Mouse (Mus musculus) heart, postnatal 36 days (tissue): ENCODE measurements at regions not wholly inside any gene's neighbourhood (a gene's known extent, or its start where the extent isn't known, plus 50 kb on each side); places are given as distances from the start of the nearest gene placed in this dataset.
"Not testable (repeated sequence)": the region's sequence is repeated elsewhere in the genome, so short reads cannot be mapped to it uniquely, and the experiment has no call there.

Experiments used
- DNase-seq, 2 experiments: peaks; one replicate each; pipeline ENCODE4 v3.0.0; 2021 to 2022
- intact Hi-C: fragments of 180-260 bp; cut with DNase I; formaldehyde crosslinking; loops from one replicate; pipeline ENCODE4 v1.15.1; 2025

DNA sequence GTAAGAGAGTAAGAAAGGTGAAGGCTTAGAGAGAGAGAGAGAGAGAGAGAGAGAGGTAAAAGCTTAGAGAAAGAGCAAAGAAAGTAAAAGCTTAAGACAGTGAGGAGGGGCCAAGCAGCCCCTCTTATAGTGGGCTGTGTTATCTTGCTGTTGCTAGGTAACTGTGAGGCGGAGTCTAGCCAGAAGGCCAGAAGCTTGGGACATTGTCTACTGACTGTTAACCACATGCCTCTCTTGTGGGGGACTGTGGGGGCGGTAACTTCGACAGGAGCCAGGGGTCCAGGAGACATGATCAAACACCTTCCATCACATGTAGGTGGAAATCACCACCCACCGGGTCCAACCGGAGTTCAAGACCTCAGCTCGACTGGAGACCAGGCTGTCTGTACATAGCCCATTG is 148.0 kb downstream of the Katnal1 start:
- intact Hi-C loops, DNase-seq: not testable (repeated sequence)

DNA sequence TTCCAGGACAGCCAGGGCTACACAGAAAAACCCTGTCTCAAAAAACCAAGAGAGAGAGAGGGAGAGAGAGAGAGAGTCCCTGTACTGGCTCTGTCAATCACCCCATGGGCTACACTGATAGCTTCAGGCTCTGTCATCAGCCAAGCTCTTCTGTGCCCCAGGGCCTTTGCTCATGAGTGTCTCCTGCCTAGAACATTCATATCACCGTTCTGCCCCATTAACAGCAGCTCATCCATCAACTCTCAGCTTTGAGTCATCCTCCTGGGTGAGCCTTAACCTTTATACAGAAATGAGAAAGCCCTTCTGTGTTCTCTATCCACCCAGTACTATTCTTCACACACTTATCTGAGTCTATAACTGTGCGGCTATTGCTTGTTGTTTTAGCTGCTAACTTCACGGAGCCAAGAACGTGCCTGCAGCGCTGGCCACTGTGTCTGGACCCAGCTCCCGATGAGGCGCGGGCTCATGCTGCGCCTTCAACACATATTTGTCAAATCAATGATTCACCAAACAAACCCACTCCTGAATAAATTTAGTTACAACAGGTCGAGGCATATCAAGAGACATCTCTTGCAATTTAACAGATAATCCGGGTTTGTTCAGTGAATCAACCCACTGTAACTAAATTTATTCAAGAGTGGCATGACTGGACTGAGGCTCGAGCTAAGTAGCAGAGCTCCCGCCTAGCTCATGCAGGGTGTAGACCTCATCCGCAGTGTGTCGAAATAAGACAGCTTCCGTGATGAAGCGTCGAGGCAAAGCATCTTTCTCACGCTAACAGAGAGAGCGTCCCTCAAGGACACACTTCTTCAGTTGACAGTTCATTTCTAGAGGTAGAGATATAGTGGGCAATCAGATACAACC is 152.1 kb downstream of the Katnal1 start:
- intact Hi-C loops: no loop called here
- DNase-seq: no peak

DNA sequence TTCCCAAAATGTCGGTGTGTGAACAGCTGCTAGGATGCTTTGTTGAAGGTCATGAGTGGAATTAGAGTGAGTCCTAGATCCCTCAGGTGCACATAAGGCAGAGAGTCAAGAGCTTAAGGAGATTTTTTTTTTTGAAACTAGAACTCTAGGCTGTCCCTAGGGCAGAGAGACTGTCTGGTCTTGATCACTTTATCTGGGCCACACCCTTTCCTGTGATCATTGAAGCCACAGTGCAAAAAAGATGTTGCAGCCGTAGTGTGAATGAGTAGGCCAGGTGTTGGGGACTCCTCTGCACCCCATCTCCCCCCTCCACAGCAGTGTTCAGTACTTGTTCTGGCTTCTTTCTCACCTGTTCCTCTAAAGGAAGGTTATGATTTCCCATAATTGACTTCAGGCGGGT is 153.9 kb downstream of the Katnal1 start:
- intact Hi-C loops: no loop called here
- DNase-seq: no peak

DNA sequence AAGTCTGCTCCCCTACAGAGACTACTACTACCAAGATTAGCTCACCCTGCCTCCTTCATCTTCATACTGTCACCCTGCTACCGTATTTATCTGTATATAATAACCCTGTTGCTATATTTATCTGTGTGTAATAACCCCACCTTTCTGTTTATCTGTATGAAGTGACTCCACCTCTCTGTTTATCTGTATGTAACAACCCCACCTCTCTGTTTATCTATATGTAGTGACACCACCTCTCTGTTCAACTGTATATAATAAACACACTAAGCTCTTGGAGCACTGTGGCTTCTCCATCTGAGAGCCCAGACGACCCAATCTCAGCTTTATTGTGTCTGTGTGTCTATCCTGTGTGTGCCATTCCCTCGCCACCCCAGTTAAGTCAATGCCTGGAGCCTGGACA is 154.7 kb downstream of the Katnal1 start:
- no peak for DNase-seq
- intact Hi-C loops: no loop called here

DNA sequence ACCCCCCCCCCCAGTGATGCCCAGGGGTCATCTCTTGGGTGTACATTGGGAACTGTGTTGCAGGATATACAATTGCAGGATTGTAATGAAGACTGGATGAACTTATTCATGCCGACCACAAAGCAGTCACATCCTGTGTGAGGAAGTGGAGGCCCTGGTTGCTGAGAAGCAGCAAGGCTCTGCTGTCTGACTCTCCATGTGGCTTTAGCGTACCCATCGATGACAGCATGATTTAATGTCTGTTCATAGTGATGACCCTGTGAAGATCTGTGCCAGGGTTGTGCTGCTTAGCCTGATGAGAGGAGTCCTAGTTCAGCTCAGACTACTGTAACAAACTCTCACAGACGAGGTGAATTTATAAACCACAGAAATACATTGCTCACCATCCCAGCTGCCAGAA is 159.7 kb downstream of the Katnal1 start:
- intact Hi-C loops: no loop called here

DNA sequence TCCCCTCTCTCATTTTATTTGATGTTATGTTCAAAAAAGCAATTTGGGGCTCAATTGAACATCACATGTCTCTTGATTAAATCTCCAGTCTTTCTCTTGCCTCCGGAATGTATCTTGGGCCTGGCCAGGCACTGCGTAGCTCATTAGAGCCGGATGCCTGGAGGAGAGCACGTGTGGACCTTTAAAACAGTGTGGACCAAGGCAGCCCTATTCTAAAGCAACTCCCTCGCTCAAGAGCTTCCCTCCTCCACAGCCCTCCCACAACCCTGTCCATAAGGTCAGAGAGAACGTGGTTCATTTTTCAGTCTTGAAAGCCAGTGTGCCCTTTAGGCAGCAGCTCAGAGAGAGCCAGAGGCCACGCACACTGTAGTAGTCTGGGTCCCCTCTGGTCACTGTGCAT is 160.8 kb downstream of the Katnal1 start:
- intact Hi-C loops: no loop called here
- no peak for DNase-seq

More for the DNA sequence above, 159.7 kb downstream of the Katnal1 start:
- DNase-seq: no peak

DNA sequence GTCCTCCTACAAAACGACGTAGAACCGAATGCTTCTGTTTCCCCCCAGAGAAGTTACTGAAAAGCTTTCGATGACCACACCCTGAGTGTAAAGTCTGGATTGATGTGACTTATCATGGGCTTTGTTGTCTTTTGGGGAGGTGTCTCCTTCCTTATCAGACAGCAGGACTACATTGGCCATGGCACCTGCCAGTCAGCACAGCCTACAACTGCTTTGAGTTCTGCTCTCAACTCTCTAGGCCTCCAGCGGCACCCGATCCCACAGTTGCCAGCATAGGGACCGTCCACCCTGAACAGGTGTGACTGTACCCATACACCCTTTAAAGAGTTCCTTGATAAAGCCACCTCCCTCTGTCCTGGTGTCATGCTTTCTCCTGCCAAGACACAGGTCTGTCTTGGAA is 163.1 kb downstream of the Katnal1 start:
- no peak for DNase-seq
- intact Hi-C loops: no loop called here

DNA sequence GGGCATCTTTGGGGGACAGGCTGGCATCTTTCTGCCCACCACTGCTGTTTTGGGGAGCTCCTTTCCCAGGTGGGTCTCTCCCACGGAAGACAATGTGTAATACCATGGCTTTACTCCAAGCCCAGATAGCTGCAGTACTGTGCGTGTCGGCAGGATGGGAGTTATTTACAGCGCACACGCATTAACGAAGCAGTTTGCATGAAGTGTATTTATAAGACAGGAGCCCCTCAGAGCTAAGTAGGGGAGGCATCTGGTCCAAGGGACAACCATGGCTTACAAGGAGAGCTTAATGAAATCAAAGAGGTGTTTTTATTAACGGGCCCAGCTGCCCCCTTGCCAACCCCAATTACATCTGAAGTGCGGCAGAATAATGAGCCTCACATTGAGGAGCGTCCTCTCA is 169.0 kb downstream of the Katnal1 start:
- intact Hi-C loops: no loop called here
- no peak for DNase-seq

DNA sequence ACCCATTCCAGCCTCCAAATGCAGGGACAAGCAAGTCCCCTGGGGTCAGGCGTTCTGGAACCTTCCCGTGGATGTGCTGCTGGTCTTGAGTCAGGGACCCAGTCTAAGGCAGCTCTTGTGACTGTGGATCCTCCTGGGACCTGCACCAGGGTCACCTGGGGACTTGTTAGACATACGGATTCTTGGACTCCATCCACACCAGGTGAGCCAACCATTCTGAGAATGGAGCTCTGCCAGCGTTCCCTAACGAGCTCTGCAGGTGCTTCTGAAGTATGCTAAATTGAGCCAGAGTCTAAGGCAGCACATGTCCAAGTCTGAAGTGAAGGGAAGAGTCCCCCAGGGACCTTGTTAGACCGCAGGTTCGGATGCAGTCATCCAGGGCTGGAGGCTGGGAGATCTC is 170.3 kb downstream of the Katnal1 start:
- intact Hi-C loops: no loop called here
- no peak for DNase-seq

DNA sequence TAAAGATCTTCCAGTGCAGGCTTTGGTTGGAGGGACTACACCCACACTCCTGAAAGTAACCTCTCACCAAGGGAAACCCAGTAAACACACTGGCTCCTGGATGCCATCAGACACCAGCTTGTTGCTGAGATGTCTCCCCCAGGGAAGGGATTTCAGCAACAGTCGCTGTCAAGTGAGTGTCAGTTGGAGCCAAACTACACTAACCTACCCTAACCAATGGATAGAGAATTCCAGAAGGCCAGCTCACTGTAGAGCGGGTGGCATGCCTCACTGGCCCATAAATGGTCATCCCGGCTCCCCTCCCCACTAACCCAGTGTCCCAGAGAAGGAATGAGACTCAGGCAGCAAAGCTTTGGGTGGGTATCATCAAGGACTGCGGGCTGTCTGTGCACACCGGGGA is 171.4 kb downstream of the Katnal1 start:
- intact Hi-C loops: no loop called here
- DNase-seq: no peak

DNA sequence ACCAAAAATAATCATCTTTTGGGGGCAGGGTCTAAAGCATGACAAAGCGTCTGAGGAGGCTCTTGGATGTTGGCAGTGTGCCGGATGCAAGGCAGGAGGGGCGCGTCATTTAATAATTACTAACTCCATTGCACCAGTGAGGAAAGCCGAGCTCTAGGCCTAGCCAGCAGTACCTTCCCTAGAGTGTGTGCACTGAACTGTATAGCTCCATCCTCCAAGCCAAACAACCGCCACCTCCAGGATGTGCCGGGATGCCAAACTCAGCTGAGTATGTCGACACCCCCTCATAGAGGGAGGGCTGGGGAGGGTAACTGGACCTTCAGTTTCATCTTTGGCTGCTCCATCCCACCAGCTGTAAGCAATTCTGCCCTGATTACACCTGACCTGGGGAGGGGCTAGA is 171.9 kb downstream of the Katnal1 start:
- no peak for DNase-seq
- intact Hi-C loops: no loop called here

DNA sequence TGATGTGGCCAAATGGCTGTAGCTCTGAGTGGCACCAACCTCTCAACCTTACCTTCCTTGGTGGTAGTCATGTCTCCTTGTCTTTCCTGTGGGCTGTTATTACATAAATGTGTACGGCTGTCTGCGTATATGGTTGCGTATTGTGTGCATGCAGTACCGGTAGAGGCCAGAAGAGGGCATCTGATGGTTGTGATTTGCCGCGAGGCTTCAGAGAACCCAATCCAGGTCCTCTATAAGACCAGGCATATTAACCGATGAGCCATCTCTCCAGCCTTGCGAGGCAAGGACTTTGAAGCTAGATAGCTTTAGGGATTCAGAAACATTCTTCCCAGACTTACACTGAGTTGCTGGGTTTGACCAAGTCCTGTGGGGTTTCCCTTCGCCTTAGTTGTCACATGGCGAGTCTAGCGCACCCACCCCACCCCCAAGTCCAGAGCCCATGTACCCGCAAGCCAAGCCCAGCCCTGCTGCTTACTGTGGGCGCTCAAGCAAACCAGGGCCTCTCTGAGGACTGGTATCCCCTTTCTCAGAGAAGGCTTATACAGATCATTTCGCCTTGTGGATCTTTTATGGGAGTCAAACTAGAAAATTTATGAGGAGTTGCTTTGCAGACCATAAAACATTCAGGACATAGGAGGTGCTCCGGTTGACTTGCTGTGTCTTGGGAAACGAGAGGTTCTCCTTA is 172.7 kb downstream of the Katnal1 start:
- intact Hi-C loops: no loop called here
- DNase-seq: no peak

DNA sequence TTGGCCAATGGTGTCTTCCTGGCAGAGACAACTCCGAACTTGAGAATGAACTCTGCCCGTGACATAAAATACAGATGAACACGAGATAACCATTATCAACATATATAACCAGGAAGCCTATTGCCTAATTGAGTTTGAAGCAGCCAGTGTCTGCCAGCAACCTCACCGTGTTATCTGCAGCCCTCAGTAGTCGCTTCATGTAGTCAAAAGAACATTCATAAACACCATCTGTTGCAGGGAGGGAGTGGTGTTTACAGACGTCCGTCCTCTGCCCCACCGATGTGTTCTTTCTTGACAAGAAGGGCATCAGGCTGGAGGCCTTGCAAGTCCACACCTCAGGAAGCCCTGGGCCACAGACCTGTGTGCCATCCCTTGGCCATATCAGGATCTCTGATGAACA is 173.3 kb downstream of the Katnal1 start:
- intact Hi-C loops: no loop called here
- no peak for DNase-seq

DNA sequence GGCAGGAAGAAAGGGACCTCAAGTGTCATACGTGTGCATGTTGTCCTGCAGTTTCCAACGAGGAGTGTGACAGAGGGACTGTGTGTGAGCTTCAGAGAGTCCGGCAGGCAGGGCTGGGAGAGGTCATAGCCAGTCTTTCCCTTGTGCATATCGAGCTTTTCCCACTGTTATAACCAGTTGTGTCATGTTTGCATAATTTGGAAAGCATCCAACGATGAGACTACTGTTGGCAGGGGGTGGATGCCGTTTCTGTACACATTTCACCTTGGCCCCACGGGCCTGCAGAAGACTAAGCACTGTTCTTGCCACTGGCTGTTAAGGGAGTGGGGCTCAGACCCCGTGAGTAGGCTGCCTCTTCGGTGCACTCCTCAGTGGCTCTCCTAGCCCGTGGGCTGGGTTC is 174.2 kb downstream of the Katnal1 start:
- no peak for DNase-seq
- intact Hi-C loops: no loop called here

DNA sequence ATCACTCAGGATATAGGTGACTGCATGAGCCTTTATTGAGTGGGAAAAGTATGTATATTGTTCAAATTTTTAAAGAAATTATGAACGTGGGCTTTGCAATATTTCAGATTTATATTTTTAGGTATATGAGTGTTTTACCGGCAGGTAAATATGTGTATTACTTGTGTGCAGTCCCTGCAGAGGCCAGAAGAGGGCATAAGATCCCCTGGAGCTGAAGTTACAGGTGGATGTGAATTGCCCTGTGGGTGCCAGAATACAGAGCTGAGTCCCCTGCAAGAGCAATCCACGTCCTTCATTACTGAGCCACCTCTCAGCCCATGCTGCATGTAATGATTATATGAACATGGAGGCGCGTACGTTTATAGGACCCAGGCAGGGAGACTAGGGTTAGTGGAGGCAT is 174.8 kb downstream of the Katnal1 start:
- no peak for DNase-seq
- intact Hi-C loops: no loop called here

DNA sequence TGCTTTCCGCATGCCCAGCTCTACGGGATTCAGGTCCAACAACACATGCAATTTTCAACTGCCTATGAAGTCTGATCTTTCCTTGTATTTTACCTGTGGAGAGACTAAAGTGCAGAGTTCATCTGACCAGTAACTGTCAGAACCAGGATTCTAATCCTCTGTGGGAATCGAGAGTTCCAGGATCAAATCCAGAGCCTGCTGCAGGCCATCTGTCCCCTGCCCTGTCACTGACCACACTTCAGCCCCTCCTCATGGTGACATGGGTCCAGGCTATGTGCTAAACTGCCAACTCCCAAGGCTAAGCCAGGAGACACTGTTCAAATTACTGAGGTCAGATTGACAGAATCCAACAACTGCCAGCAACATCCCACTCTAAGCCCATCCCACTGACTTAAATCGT is 175.7 kb downstream of the Katnal1 start:
- intact Hi-C loops: no loop called here
- DNase-seq: no peak

DNA sequence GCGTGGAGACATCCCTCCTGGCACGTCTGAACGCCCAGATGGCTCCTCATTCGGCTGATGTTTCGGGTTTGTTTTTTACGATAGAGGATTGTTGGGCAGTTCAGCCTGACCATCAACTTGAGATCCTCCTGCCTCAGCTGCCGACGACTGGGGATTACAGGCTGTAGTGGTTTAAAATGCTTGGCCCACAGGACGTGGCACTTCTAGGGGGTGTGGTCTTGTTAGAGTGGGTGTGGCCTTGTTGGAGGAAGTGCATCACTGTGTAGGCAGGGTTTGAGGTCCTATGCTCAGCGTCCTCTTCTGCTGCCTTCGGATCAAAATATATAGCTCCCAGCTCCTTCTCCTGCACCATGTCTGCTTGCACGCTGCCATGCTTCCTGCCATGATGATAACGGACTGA is 177.1 kb downstream of the Katnal1 start:
- DNase-seq: no peak

DNA sequence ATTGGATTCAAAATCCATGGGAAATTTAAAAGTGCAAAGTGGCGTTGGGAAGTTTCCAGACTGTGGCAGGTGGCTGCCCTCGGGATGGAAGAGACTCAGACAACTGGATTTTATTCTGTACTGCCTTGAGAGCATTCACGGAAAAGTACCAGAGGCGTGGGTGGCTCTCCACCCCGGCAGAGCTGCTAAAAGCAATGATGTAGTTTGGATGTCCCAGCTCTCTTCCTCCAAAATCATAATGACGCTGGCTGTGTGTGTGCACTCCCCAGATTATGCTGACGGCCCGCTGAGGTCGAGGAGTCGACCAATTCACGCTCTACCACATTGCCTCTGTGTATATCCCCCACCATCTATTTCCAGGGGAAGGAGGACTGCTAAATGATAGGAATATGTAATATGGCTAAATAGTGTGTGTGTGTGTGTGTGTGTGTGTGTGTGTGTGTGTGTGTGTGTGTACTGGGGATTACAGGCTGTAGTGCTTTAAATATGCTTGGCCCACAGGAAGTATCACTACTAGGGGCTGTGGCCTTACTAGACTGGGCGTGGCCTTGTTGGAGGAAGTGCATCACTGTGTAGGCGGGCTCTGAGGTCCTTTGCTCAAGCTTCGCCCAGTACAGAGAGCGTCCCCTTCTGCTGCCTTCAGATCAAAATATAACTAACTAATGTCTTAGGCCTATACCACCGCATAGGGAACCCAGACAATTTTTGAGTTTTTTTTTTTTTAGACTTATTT is 179.0 kb downstream of the Katnal1 start:
- intact Hi-C loops: no loop called here
- no peak for DNase-seq

More for the DNA sequence above, 177.1 kb downstream of the Katnal1 start:
- intact Hi-C loops: no loop called here

DNA sequence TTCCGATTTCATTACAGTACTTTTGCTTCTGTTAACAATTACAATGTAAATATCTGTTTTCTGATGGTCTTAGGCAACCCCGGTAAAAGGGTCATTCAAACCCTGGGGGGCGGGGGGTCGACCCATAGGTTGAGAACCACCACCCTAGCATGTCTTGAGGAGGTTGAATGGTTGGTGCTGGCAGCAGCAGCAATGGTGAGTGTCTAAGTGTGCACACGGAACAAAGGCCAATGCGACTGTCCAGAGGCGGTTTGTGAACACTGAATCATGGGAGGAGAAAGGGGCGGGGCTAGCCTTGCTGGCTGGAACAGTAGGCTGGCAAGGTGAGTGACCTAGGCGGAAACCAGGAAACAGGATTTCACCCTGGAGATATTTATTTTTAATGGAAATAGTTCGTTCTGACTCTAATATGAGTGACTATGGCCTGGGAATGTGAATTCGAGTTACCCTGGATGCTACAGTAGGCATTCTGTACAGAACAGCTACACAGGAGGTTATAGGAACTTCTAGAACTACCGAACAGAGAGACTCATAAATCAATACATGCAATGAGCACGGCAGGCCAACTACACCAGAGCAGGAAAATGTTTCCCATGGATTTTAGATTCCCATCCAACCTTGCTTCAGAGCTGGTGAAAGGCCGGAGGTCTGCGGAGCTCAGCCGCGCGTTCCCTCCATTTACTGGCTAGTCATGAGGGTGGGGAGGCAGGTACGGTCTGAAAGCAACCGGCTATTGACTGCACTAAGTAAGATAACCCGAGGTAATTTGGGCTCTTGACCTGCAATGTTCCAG is 181.0 kb downstream of the Katnal1 start:
- intact Hi-C loops: no loop called here
- DNase-seq: no peak

DNA sequence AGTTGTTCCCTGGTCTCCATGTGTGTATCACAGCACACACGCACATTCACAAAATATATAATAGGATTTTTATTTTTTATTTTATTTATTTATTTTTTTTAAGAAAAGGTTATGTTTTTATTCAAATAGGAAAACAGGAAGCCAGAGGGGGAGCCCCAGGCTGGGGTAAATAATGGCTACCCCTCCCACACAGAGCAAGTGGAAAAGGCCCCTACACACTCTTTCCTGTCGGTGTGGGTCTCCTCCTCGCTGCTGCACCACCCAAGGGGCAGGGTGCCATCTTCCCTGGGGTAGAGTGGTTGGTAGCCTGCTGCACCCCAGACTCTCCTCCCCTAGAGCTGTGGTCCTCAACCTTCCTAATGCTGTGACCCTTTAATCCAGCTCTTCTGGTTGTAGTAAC is 181.6 kb downstream of the Katnal1 start:
- intact Hi-C loops: no loop called here
- no peak for DNase-seq

DNA sequence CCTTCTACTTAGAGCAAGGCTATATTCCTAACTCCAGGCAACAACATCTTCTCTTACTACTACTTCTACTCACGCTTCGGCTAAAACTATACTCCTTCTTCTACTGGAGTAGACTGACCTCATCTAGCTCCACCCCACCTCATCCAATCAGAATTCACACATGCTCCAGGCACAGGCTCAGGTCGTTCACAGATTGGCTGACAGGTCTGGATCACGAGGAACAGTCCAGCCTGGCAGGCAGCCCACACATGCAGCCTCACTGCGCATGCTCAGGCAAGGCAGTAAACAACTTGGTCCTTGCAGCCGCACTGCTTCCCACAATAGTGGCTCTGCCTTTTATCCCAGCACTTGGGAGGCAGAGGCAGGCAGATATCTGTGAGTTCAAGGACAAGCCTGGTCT is 182.4 kb downstream of the Katnal1 start:
- intact Hi-C loops: not testable (repeated sequence)
- DNase-seq: peak in 1 of 2 experiments; percentile 14
